Mouse (Mus musculus): ENCODE results near the gene Naga. TPM values are rescaled to one million over a fixed set of nuclear protein-coding genes. Genes with fewer than 3 reads are reported as not detected.

Gene Naga
- polyA plus RNA-seq, 1 experiment from 2014 or later, result 48.7 TPM

DNA sequence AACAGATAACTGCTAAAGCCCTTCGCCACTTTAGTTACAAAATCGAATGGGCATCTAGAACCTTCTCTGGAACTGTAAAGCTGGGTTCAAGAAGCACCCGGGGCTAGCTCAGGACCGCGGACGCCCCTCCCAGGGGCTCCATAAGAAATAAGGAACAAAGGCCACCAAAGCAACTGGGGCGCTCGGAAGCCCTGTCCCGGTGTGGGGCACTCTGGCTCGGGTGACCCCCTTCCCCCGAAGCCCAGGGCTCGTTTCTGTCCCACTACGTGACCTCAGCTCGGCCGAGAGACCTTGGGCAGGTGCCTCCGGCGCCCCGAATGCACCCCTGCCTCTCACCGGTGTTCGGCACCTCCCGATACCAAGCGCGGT is 15.0 kb upstream of the Naga start:
- Histone ChIP-seq H3K9ac (ENCODE audit: low read length) (peak overlapping the region; percentile 95), H3K9me3 (ENCODE audit: control insufficient read depth, low read length) (no peaks in the 10 kb centered on the region), H3K4me2 (ENCODE audit: low read length) (peak overlapping the region; percentile 79), H3K27ac (replicated peaks in 1 of 2; ENCODE audit: control insufficient read depth in 1 of 2, insufficient read depth in 1 of 2, low read depth in 2 of 2, low read length in 2 of 2) (peak overlapping the region; percentile 88), H3K36me3 (ENCODE audit: control insufficient read depth, insufficient read depth, low read length) (peaks cover 29% of the 10 kb centered on the region), H3K27me3 (ENCODE audit: control insufficient read depth, insufficient read depth, low read length) (no peaks in the 10 kb centered on the region), H3K4me3 (ENCODE audit: control insufficient read depth in 1 of 2, insufficient read depth in 1 of 2, low read depth in 1 of 2, low read length in 2 of 2) (peak overlapping the region; percentile 77 to 79), H3K4me1 (ENCODE audit: control insufficient read depth in 2 of 2, insufficient read depth in 2 of 2, low read length in 2 of 2) (peaks cover 8 to 29% of the 10 kb centered on the region in 2 experiments)
- peak; percentile 44; the same call in 1 of the 2 replicates for ATAC-seq (ENCODE audit: insufficient number of reproducible peaks, insufficient read depth, low FRiP score, low read depth)
- WGBS, result 1% methylated on average over 23 of the region's 23 CpGs

DNA sequence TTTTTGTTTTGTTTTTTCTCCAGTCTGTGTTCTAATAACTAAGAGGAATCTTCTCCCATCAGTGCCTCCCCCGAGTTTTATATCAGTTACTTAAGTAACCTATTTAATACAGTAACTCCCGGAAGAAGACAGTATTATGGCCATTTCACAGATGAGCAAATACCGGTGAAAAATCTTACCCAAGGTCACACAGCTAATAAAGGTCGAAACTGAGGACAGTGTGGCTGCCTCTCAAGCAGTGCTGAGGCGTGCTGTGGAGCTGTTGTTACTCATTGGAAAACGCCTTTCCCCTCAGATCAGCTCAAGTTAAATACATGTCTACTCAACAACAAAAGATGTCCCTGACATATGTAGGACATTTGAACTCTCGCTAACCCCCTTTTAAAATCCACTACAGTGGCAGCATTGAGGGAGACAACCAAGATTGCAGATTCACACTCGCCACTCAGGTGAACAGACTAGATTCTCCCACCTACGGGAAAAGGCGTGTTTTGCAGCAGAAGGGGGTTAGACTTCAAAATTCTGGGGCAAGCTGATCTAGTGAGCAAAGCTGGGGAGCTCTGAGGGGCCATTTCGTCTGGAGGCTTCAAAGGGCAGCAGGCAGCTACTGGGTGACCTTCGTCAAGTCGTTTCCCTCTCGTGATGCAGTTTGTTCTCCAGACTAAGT is 14.5 kb upstream of the Naga start:
- H3K9ac ChIP-seq (ENCODE audit: low read length), result peak overlapping the region; percentile 95
- peak overlapping the region; percentile 79 for H3K4me2 ChIP-seq (ENCODE audit: low read length)
- H3K27me3 ChIP-seq (ENCODE audit: control insufficient read depth, insufficient read depth, low read length), result no peaks in the 10 kb centered on the region
- H3K4me3 ChIP-seq (ENCODE audit: control insufficient read depth in 1 of 2, insufficient read depth in 1 of 2, low read depth in 1 of 2, low read length in 2 of 2), result peak overlapping the region; percentile 77 to 79
- peaks cover 4 to 26% of the 10 kb centered on the region in 2 experiments; a peak in 3 of 4 replicates for H3K4me1 ChIP-seq (ENCODE audit: control insufficient read depth in 2 of 2, insufficient read depth in 2 of 2, low read length in 2 of 2)
- 21% methylated on average over 14 of the region's 14 CpGs for WGBS
- peaks cover 34% of the 10 kb centered on the region for H3K36me3 ChIP-seq (ENCODE audit: control insufficient read depth, insufficient read depth, low read length)
- peak overlapping the region; percentile 88 for H3K27ac ChIP-seq (replicated peaks in 1 of 2; ENCODE audit: control insufficient read depth in 1 of 2, insufficient read depth in 1 of 2, low read depth in 2 of 2, low read length in 2 of 2)
- no peak for ATAC-seq (ENCODE audit: insufficient number of reproducible peaks, insufficient read depth, low FRiP score, low read depth)
- no peaks in the 10 kb centered on the region for H3K9me3 ChIP-seq (ENCODE audit: control insufficient read depth, low read length)

DNA sequence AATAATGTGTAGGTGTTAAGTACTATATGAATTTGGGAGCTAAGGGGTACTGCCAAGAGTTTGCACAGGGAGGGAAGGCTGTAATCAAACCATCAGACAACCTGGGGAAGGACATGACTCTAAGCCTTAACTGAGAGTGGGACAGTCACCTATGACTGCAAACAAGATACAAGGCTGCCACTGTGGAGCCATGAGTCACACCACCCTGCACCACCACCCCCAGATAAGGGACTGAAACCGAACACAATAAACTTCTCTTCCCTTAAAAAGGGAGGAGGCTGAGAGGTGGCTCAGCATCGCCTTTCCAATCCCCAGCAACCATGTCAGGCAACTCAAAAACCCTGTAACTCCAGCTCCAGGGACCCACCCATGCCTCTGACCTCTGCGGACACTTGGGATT is 12.8 kb upstream of the Naga start:
- H3K36me3 ChIP-seq (ENCODE audit: control insufficient read depth, insufficient read depth, low read length), result peaks cover 41% of the 10 kb centered on the region
- peak overlapping the region; percentile 79 for H3K4me2 ChIP-seq (ENCODE audit: low read length)
- no peaks in the 10 kb centered on the region for H3K9me3 ChIP-seq (ENCODE audit: control insufficient read depth, low read length)
- H3K4me3 ChIP-seq (ENCODE audit: control insufficient read depth in 1 of 2, insufficient read depth in 1 of 2, low read depth in 1 of 2, low read length in 2 of 2), result no peak overlapping the region
- 44% methylated on average over 3 of the region's 3 CpGs for WGBS
- ATAC-seq (ENCODE audit: insufficient number of reproducible peaks, insufficient read depth, low FRiP score, low read depth), result no peak
- H3K4me1 ChIP-seq (ENCODE audit: control insufficient read depth in 2 of 2, insufficient read depth in 2 of 2, low read length in 2 of 2), result peaks cover 14 to 40% of the 10 kb centered on the region in 2 experiments
- peak overlapping the region in 1 of 2 experiments; percentile 17; a peak in 1 of 4 replicates for H3K27ac ChIP-seq (replicated peaks in 1 of 2; ENCODE audit: control insufficient read depth in 1 of 2, insufficient read depth in 1 of 2, low read depth in 2 of 2, low read length in 2 of 2)
- peak overlapping the region; percentile 48; the same call in 1 of the 2 replicates for H3K9ac ChIP-seq (ENCODE audit: low read length)
- H3K27me3 ChIP-seq (ENCODE audit: control insufficient read depth, insufficient read depth, low read length), result no peaks in the 10 kb centered on the region

- 91% methylated on average over 4 of the region's 4 CpGs for WGBS
- peaks cover 14 to 40% of the 10 kb centered on the region in 2 experiments for H3K4me1 ChIP-seq (ENCODE audit: control insufficient read depth in 2 of 2, insufficient read depth in 2 of 2, low read length in 2 of 2)
- H3K36me3 ChIP-seq (ENCODE audit: control insufficient read depth, insufficient read depth, low read length), result peaks cover 41% of the 10 kb centered on the region
- H3K27me3 ChIP-seq (ENCODE audit: control insufficient read depth, insufficient read depth, low read length), result no peaks in the 10 kb centered on the region
- ATAC-seq (ENCODE audit: insufficient number of reproducible peaks, insufficient read depth, low FRiP score, low read depth), result no peak
- no peaks in the 10 kb centered on the region for H3K9me3 ChIP-seq (ENCODE audit: control insufficient read depth, low read length)
- H3K27ac ChIP-seq (replicated peaks in 1 of 2; ENCODE audit: control insufficient read depth in 1 of 2, insufficient read depth in 1 of 2, low read depth in 2 of 2, low read length in 2 of 2), result no peak overlapping the region
- no peak overlapping the region for H3K4me3 ChIP-seq (ENCODE audit: control insufficient read depth in 1 of 2, insufficient read depth in 1 of 2, low read depth in 1 of 2, low read length in 2 of 2)
- no peak overlapping the region for H3K4me2 ChIP-seq (ENCODE audit: low read length)
- no peak overlapping the region for H3K9ac ChIP-seq (ENCODE audit: low read length)
These were observed 11.6 kb upstream of the Naga start for GRCm38 (mm10) chr15:82350349-82350748.

DNA sequence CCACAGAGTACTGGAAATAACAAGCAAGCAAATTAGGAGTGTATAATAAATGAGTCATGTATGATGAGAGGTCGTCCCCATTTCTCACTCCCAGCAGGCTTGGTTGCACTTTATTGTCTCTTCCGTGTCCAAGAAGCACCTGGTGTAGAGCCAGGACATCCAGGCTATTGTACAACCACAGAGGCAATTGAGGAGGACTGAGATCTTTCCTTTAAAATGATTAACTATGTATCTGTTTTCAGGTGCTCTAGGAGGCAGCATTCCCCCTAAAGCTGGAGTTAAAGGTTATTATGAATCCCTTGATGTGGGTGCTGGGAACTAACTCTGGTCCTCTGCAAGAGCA is 10.2 kb upstream of the Naga start:
- 88% methylated on average over 2 of the region's 2 CpGs for WGBS

GRCm38 (mm10) chr15:82348258-82348998 is 9.7 kb upstream of the Naga start:
- 81% methylated on average over 8 of the region's 8 CpGs for WGBS
- Histone ChIP-seq H3K4me3 (ENCODE audit: control insufficient read depth in 1 of 2, insufficient read depth in 1 of 2, low read depth in 1 of 2, low read length in 2 of 2) (no peak overlapping the region), H3K9me3 (ENCODE audit: control insufficient read depth, low read length) (no peaks in the 10 kb centered on the region)

More for the DNA sequence above, 10.2 kb upstream of the Naga start:
- H3K9ac ChIP-seq (ENCODE audit: low read length), result no peak overlapping the region
- H3K4me3 ChIP-seq (ENCODE audit: control insufficient read depth in 1 of 2, insufficient read depth in 1 of 2, low read depth in 1 of 2, low read length in 2 of 2), result no peak overlapping the region
- no peak for ATAC-seq (ENCODE audit: insufficient number of reproducible peaks, insufficient read depth, low FRiP score, low read depth)
- H3K9me3 ChIP-seq (ENCODE audit: control insufficient read depth, low read length), result no peaks in the 10 kb centered on the region
- H3K36me3 ChIP-seq (ENCODE audit: control insufficient read depth, insufficient read depth, low read length), result peaks cover 41% of the 10 kb centered on the region
- no peak overlapping the region for H3K27ac ChIP-seq (replicated peaks in 1 of 2; ENCODE audit: control insufficient read depth in 1 of 2, insufficient read depth in 1 of 2, low read depth in 2 of 2, low read length in 2 of 2)
- H3K27me3 ChIP-seq (ENCODE audit: control insufficient read depth, insufficient read depth, low read length), result no peaks in the 10 kb centered on the region
- peaks cover 11 to 36% of the 10 kb centered on the region in 2 experiments for H3K4me1 ChIP-seq (ENCODE audit: control insufficient read depth in 2 of 2, insufficient read depth in 2 of 2, low read length in 2 of 2)
- H3K4me2 ChIP-seq (ENCODE audit: low read length), result no peak overlapping the region

GRCm38 (mm10) chr15:82347852-82348251 is 9.1 kb upstream of the Naga start:
- H3K27ac ChIP-seq (replicated peaks in 1 of 2; ENCODE audit: control insufficient read depth in 1 of 2, insufficient read depth in 1 of 2, low read depth in 2 of 2, low read length in 2 of 2), result no peak overlapping the region
- H3K36me3 ChIP-seq (ENCODE audit: control insufficient read depth, insufficient read depth, low read length), result peaks cover 41% of the 10 kb centered on the region
- H3K4me1 ChIP-seq (ENCODE audit: control insufficient read depth in 2 of 2, insufficient read depth in 2 of 2, low read length in 2 of 2), result peaks cover 11 to 33% of the 10 kb centered on the region in 2 experiments
- H3K9me3 ChIP-seq (ENCODE audit: control insufficient read depth, low read length), result no peaks in the 10 kb centered on the region
- 0 out of 2 replicates have a peak overlapping the region, but pooled peaks have one; percentile 92 for H3K4me2 ChIP-seq (ENCODE audit: low read length)
- no peak overlapping the region for H3K4me3 ChIP-seq (ENCODE audit: control insufficient read depth in 1 of 2, insufficient read depth in 1 of 2, low read depth in 1 of 2, low read length in 2 of 2)
- WGBS, result 89% methylated on average over 12 of the region's 12 CpGs
- peak overlapping the region; percentile 78; the same call in 1 of the 2 replicates for H3K9ac ChIP-seq (ENCODE audit: low read length)
- ATAC-seq (ENCODE audit: insufficient number of reproducible peaks, insufficient read depth, low FRiP score, low read depth), result no peak
- no peaks in the 10 kb centered on the region for H3K27me3 ChIP-seq (ENCODE audit: control insufficient read depth, insufficient read depth, low read length)

More at GRCm38 (mm10) chr15:82348258-82348998, 9.7 kb upstream of the Naga start:
- no peak for ATAC-seq (ENCODE audit: insufficient number of reproducible peaks, insufficient read depth, low FRiP score, low read depth)
- no peak overlapping the region for H3K4me2 ChIP-seq (ENCODE audit: low read length)
- no peak overlapping the region for H3K27ac ChIP-seq (replicated peaks in 1 of 2; ENCODE audit: control insufficient read depth in 1 of 2, insufficient read depth in 1 of 2, low read depth in 2 of 2, low read length in 2 of 2)
- no peak overlapping the region for H3K9ac ChIP-seq (ENCODE audit: low read length)
- no peaks in the 10 kb centered on the region for H3K27me3 ChIP-seq (ENCODE audit: control insufficient read depth, insufficient read depth, low read length)
- H3K36me3 ChIP-seq (ENCODE audit: control insufficient read depth, insufficient read depth, low read length), result peaks cover 41% of the 10 kb centered on the region
- H3K4me1 ChIP-seq (ENCODE audit: control insufficient read depth in 2 of 2, insufficient read depth in 2 of 2, low read length in 2 of 2), result peaks cover 11 to 36% of the 10 kb centered on the region in 2 experiments
